Mouse (Mus musculus): ENCODE results near the gene Trim2.

DNA sequence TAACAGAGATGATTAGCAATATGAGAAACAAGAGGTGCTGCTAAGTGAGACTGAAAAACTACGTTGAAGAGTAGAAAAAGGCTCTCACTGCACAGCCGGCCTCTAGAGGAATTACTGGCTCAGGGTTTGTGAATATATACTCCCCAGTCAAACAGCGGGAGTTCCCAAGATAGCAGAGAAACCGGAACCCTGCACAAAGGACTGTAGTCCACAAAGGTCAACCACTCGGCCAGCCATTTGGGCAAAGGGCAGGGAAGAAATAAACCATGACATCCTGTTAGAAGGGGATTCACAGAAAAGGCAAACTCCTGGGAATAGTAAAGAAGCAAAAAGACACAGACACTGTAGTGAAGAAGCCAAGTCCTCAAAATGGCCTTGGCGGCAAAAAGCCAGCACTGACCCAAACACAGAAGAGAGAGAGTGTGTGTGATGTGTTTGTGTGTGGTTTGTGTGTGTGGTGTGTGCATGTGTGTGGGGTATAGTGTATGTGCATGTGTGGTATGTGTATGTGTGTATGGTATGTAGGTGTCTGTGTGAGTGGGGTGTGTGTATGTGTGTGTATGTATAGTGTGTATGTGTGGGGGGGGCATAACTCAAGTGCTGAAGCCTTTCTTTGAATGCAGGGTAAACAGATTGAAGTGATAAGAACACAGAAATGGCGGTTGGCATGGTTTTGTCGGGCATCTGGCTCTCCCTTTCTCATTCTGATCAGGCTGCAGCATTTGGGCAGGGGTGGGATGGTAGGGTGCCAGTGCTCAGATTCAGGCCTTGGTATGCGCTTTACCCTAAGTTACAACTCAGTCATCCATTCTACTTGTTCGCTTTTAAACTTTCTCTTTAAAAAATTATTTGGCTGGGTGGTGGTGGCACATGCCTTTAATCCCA, 71.0 kb downstream of the Trim2 start:
- TF ChIP-seq CTCF (IDR thresholded peaks at IDR 0.05; ENCODE audit: borderline replicate concordance, extremely low read depth, insufficient read depth, insufficient read length), result no peak
- no peak for TF ChIP-seq POLR2A (IDR thresholded peaks at IDR 0.05; ENCODE audit: borderline replicate concordance, extremely low read depth, insufficient read depth, insufficient read length, poor library complexity, severe bottlenecking)
